Mouse (Mus musculus) limb, embryonic 11.5 days (tissue): Measurements from ENCODE around the gene Akap2. TPM values are rescaled to one million over a fixed set of nuclear protein-coding genes. Genes with fewer than 3 reads are reported as not detected.

Source experiments
- ATAC-seq: fragments of 200-750 bp; cut with Nextera tagmentation; 2 replicates; pipeline ENCODE4 v1.8.0; 2017; ENCODE audit warnings: low read depth; ENCODE audit not compliant: insufficient number of reproducible peaks, low FRiP score, low TSS enrichment
- DNase-seq: peaks from one replicate; pipeline ENCODE4 v3.0.0-alpha.2; 2015; ENCODE audit warnings: low spot score
- H3K27ac ChIP-seq: fragments of 300-500 bp; sonication (generic); replicated peaks from 2 replicates; pipeline ENCODE4 v1.5.1; 2014; ENCODE audit warnings: low read depth, mild to moderate bottlenecking, low read length
- H3K27me3 ChIP-seq: fragments of 300-500 bp; sonication (generic); 2 replicates; pipeline ENCODE4 v1.6.1; 2014; ENCODE audit warnings: mild to moderate bottlenecking, low read length, mixed read lengths; ENCODE audit not compliant: control insufficient read depth, insufficient read depth
- H3K36me3 ChIP-seq: fragments of 300-500 bp; sonication (generic); 2 replicates; pipeline ENCODE4 v1.6.1; 2014; ENCODE audit warnings: mild to moderate bottlenecking, low read length, moderate library complexity, mixed read lengths; ENCODE audit not compliant: control insufficient read depth, insufficient read depth
- H3K4me1 ChIP-seq: fragments of 300-500 bp; sonication (generic); 2 replicates; pipeline ENCODE4 v1.6.1; 2014; ENCODE audit warnings: low read length, mixed read lengths; ENCODE audit not compliant: control insufficient read depth, insufficient read depth
- H3K4me2 ChIP-seq: fragments of 300-500 bp; sonication (generic); 2 replicates; pipeline ENCODE4 v1.6.1; 2014; ENCODE audit warnings: low read depth, mild to moderate bottlenecking, moderate library complexity; ENCODE audit not compliant: severe bottlenecking
- H3K4me3 ChIP-seq: fragments of 300-500 bp; sonication (generic); 2 replicates; pipeline ENCODE4 v1.5.1; 2014; ENCODE audit warnings: low read depth, low read length
- H3K9ac ChIP-seq: fragments of 300-500 bp; sonication (generic); 2 replicates; pipeline ENCODE4 v1.6.1; 2014; ENCODE audit warnings: mild to moderate bottlenecking, low read length
- H3K9me3 ChIP-seq: fragments of 300-500 bp; sonication (generic); 2 replicates; pipeline ENCODE4 v1.6.1; 2016; ENCODE audit warnings: low read length; ENCODE audit not compliant: control insufficient read depth
- WGBS: fragments of 180-500 bp; shearing (Covaris S2); extraction: QIAGEN DNeasy Blood & Tissue Kit; methylation state at CpG from one replicate; pipeline ENCODE4 v1.1.7; 2014; 5-methylcytosine and 5-hydroxymethylcytosine counted together
- polyA plus RNA-seq: library from polyadenylated mRNA; unstranded; fragments of >200 nt; fragmentation: Nextera tagmentation; extraction: Ambion mirVana; gene quantifications from 2 replicates; pipeline ENCODE4 v1.2.1, GENCODE M21; 2014

Akap2 gene
- polyA plus RNA-seq, 1 experiment from 2014 or later, result 32.8 TPM

- H3K36me3 ChIP-seq, result no peaks in the 10 kb centered on the region
- peaks cover 6% of the 10 kb centered on the region; the same call in 1 of the 2 replicates for H3K4me1 ChIP-seq
- 90% methylated on average over 1 of the region's 1 CpGs for WGBS
- no peak overlapping the region for H3K27ac ChIP-seq
- H3K9me3 ChIP-seq, result no peaks in the 10 kb centered on the region
- no peaks in the 10 kb centered on the region for H3K27me3 ChIP-seq
- DNase-seq (no peak), ATAC-seq (no peak)
- no peak overlapping the region for H3K9ac ChIP-seq
- H3K4me3 ChIP-seq, result no peak overlapping the region
- no peak overlapping the region for H3K4me2 ChIP-seq
These were observed 26.7 kb upstream of the Akap2 start for GRCm38 (mm10) chr4:57690805-57691204.

GRCm38 (mm10) chr4:57694356-57695136 lies 22.9 kb upstream of the Akap2 start:
- H3K27me3 ChIP-seq, result no peaks in the 10 kb centered on the region
- no peak overlapping the region for H3K27ac ChIP-seq
- ATAC-seq (no peak), DNase-seq (no peak)
- H3K9ac ChIP-seq, result no peak overlapping the region
- no peaks in the 10 kb centered on the region for H3K36me3 ChIP-seq
- 87% methylated on average over 5 of the region's 5 CpGs for WGBS
- 0 out of 2 replicates have a peak, but pooled peaks cover 3% of the 10 kb centered on the region for H3K4me1 ChIP-seq
- H3K9me3 ChIP-seq, result no peaks in the 10 kb centered on the region
- H3K4me3 ChIP-seq, result no peak overlapping the region
- no peak overlapping the region for H3K4me2 ChIP-seq

GRCm38 (mm10) chr4:57696955-57697354 lies 20.5 kb upstream of the Akap2 start:
- Histone ChIP-seq H3K4me2 (no peak overlapping the region), H3K36me3 (no peaks in the 10 kb centered on the region), H3K4me1 (0 out of 2 replicates have a peak, but pooled peaks cover 3% of the 10 kb centered on the region), H3K27ac (no peak overlapping the region), H3K9ac (no peak overlapping the region), H3K9me3 (no peaks in the 10 kb centered on the region), H3K4me3 (no peak overlapping the region), H3K27me3 (no peaks in the 10 kb centered on the region)
- DNase-seq, result no peak
- WGBS, result 96% methylated on average over 11 of the region's 11 CpGs
- ATAC-seq, result no peak

GRCm38 (mm10) chr4:57697918-57698611 lies 19.4 kb upstream of the Akap2 start:
- DNase-seq (no peak), ATAC-seq (no peak)
- no peak overlapping the region for H3K9ac ChIP-seq
- H3K4me2 ChIP-seq, result no peak overlapping the region
- peaks cover 3% of the 10 kb centered on the region; the same call in 1 of the 2 replicates for H3K4me1 ChIP-seq
- no peak overlapping the region for H3K27ac ChIP-seq
- H3K27me3 ChIP-seq, result no peaks in the 10 kb centered on the region
- no peaks in the 10 kb centered on the region for H3K36me3 ChIP-seq
- no peaks in the 10 kb centered on the region for H3K9me3 ChIP-seq
- WGBS, result 84% methylated on average over 12 of the region's 12 CpGs
- H3K4me3 ChIP-seq, result no peak overlapping the region

GRCm38 (mm10) chr4:57701576-57701975 lies 15.9 kb upstream of the Akap2 start:
- ATAC-seq (no peak), DNase-seq (no peak)
- Histone ChIP-seq H3K36me3 (no peaks in the 10 kb centered on the region), H3K4me2 (no peak overlapping the region), H3K27me3 (no peaks in the 10 kb centered on the region), H3K4me3 (no peak overlapping the region), H3K9me3 (no peaks in the 10 kb centered on the region), H3K9ac (no peak overlapping the region), H3K27ac (no peak overlapping the region), H3K4me1 (peaks cover 11% of the 10 kb centered on the region; the same call in 1 of the 2 replicates)
- 87% methylated on average over 5 of the region's 5 CpGs for WGBS

GRCm38 (mm10) chr4:57703574-57704470 lies 13.6 kb upstream of the Akap2 start:
- 74% methylated on average over 11 of the region's 11 CpGs for WGBS
- no peak for DNase-seq

GRCm38 (mm10) chr4:57704575-57704974 lies 12.9 kb upstream of the Akap2 start:
- no peaks in the 10 kb centered on the region for H3K36me3 ChIP-seq
- H3K9ac ChIP-seq, result no peak overlapping the region
- H3K4me2 ChIP-seq, result no peak overlapping the region
- WGBS, result 94% methylated on average over 7 of the region's 7 CpGs
- no peak for ATAC-seq
- no peak for DNase-seq
- H3K4me3 ChIP-seq, result no peak overlapping the region
- no peaks in the 10 kb centered on the region for H3K27me3 ChIP-seq
- H3K4me1 ChIP-seq, result peaks cover 8% of the 10 kb centered on the region; the same call in 1 of the 2 replicates
- no peak overlapping the region for H3K27ac ChIP-seq
- no peaks in the 10 kb centered on the region for H3K9me3 ChIP-seq

More at GRCm38 (mm10) chr4:57703574-57704470, 13.6 kb upstream of the Akap2 start:
- peaks cover 8% of the 10 kb centered on the region; the same call in 1 of the 2 replicates for H3K4me1 ChIP-seq
- H3K4me3 ChIP-seq, result no peak overlapping the region
- no peak for ATAC-seq
- no peak overlapping the region; the same call in 1 of the 2 replicates for H3K27ac ChIP-seq
- H3K9me3 ChIP-seq, result no peaks in the 10 kb centered on the region
- no peak overlapping the region for H3K4me2 ChIP-seq
- no peaks in the 10 kb centered on the region for H3K36me3 ChIP-seq
- no peak overlapping the region for H3K9ac ChIP-seq
- H3K27me3 ChIP-seq, result no peaks in the 10 kb centered on the region

- Histone ChIP-seq H3K4me3 (no peak overlapping the region), H3K9ac (no peak overlapping the region), H3K27ac (no peak overlapping the region), H3K9me3 (no peaks in the 10 kb centered on the region), H3K4me2 (no peak overlapping the region), H3K36me3 (no peaks in the 10 kb centered on the region), H3K4me1 (peaks cover 15% of the 10 kb centered on the region; the same call in 1 of the 2 replicates), H3K27me3 (no peaks in the 10 kb centered on the region)
- DNase-seq, result no peak
- no peak for ATAC-seq
These were observed 1.6 kb upstream of the Akap2 start for GRCm38 (mm10) chr4:57715849-57716248.
